Mouse (Mus musculus) megakaryocyte-erythroid progenitor cell, adult 5-6 weeks (primary cell): Measurements from ENCODE around the gene Rcor3. TPM values are rescaled to one million over a fixed set of nuclear protein-coding genes. Genes with fewer than 3 reads are reported as not detected.

ENCODE experiments used
- ATAC-seq: replicated peaks from 2 replicates; pipeline ENCODE4 v1.8.0; 2016; ENCODE audit warnings: mild to moderate bottlenecking, inconsistent platforms; ENCODE audit not compliant: severe bottlenecking, poor library complexity, low FRiP score, low TSS enrichment
- total RNA-seq, 2 experiments: library from RNA; stranded (forward) in 1 of 2; stranded (reverse) in 1 of 2; fragments of 200-1000, 215-1000 nt in 1 of 2; fragments of >200 nt in 1 of 2; fragmentation: Nextera tagmentation in 1 of 2; gene quantifications; 2 replicates each; pipeline ENCODE4 v1.2.3; 2014 to 2017

The Rcor3 gene
- total RNA-seq, 2 experiments from 2014 or later = 18.3 to 35.9 TPM

DNA sequence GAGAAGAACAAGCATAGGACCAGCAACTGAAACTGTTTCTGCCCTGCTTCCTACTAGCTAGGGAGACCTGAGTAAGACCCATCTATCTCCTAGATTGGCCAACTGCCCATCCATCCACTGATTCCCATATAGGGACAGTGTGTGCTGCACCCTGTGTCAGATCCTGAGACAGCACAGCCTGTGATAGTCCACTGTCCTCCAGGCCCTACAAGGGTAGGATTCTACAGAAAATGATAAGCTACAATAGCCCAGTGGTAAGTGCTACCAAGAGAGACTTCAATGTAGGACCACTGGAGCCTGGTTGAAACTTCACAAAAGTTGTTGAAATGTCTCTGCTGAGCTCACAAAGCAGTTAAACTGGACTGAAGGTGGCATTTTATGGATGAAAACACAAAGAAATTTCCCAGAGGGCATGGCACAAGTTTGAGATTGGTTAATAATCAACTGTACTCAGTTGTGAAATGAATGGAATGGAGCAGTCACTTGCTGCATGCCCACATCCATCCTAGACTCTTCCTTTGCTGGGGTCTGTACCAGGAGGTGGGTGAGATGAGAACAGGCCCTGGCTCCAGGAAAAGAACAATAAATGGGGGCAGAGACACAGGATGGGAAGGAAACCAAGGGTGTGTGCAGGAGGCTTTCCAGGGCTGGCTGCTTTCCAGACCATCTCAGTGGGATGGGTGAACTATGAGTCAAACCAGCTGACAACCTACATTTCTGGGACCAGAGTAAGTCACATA, 60.9 kb downstream of the Rcor3 start:
- no peak for ATAC-seq

DNA sequence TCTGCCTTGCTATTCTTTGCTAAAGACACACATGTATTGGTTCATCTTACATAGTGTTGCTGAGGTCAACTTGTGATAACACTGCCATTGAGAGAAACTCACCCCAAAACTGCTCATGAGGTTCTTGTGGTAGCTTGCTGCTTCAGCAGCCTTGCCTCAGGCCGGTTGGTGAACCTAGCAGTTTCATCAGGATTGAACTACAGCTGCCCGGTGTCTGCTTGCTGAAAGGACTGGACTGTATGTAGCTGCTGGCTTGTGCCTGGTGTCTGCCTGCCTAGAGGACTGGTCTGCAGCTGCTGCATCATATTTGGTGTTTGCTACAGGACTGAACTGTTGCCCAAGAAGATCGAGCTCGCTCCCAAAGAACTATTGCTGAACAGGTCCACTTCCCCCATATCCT, 61.8 kb downstream of the Rcor3 start:
- ATAC-seq = no peak

DNA sequence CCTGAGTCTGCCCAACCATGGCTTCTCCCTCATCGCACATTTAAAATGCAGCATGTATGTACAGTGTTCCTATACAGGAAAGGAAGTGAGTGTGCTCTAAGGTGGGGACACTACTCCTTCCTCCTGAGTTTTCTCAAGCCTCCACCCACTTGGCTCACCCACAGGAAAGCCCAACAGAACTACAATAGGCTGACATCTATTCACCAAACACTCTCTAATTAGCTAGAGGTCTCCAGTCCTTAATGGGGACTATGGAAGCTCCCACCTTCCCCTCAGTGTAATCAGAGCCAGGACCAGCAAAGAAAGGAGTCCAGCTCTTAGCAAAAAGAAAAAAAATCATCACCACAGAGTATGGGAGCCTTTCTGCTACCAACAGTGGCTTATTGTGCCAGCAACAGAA, 63.0 kb downstream of the Rcor3 start:
- no peak for ATAC-seq

DNA sequence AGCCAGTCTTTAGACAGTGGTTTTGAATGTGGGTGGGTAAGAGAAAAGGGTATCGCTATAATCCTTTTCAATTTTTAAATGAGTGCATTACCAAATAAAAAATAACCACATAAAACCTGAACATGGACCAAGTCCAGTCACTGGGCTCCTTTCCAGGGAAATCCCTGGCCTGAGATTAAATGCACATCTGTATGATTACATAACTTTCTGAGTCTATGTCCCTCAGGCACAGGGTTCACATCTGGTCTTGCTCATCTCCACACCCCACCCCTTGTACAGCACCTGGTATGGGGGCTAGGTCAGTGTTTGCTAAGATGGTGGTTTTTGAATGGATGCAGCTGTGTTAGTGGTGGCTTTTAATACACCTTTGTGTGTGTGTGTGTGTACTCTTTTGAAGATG, 65.4 kb downstream of the Rcor3 start:
- no peak for ATAC-seq

DNA sequence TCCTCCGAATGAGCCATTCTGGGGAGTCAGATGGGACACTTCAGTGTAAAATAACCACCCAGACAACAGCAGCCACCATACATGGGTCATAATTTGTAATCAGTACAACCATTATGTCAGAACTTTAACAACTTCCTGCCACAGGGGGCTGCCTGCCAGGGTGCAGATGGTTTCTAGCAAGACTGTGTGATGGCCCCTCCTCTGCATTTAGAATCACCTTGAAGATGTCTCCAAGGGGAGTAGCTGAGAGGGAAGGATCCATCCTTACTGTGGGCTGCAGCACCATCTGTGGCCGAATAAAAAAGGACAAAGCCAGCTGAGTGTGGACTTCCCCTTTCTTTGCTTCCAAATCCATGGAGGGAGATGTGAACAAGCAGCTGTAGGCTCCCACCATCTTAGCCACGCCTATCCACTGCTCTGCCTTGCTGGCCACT, 67.2 kb downstream of the Rcor3 start:
- peak; percentile 50 for ATAC-seq

DNA sequence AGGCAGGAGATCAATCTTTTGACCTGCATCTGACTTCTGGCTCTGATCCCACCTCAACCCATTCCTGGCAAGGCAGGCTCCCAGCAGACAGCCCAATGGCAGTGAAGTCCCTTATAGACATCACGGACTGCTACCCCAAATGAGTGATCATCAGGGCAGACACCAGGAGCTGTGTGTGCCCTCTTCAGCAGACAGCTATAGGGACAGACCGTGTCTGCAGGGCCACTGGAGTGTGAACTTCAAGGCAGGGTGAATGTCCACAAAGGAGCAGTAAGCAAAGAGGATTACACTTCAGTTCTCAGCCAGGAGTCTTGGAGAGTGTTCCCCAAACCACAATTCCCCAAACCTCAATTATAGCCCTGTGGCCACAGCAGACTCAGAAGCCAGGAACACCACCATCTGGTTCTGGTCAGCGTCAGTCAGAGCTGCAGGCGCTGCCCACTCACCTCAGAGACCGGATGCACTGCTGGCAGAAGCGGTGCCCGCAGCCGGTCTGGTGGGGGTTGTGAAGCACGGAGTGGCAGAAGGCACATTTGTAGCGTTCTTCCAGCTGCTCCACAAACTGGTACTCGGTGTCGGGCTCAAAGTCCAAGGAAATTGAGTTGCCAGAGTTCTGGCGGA, 67.8 kb downstream of the Rcor3 start:
- peak; percentile 46 for ATAC-seq

DNA sequence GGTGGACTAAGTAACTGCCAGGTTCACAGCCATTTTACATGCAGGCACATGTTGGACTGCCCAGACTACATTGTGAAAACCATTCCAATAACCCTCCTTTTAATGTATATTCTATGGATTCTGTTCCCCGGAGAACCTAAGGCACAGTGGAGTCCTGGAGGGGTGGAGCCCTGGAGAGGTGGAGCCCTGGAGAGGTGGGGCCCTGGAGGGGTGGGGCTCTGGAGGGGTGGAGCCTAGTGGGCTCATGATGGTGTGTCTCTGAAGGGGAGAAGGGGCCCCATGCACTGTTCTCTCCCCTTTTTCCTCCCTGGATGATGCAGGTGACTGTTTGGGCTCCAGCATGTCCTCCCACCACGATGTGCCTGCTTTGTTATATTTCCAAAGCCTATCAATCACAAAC, 69.7 kb downstream of the Rcor3 start:
- ATAC-seq = peak; percentile 69

DNA sequence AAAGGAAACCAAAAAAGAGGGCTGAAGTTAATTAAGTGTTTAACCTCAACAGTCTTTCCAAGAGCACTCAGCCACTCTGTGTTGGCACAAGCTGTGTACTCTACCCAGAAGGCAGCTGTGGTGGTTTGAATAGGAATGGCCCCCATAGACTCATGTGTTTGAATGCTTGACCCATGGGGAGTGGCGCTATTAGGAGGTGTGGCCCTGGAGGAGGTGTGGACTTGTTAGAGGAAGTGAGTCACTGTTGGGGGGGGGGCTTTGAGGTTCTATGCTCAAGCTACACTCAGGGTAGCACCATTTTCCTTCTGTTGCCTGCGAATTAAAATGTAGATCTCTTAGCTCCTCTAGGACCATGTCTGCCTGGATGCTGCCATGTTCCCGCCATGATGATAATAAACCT, 70.9 kb downstream of the Rcor3 start:
- no peak for ATAC-seq

DNA sequence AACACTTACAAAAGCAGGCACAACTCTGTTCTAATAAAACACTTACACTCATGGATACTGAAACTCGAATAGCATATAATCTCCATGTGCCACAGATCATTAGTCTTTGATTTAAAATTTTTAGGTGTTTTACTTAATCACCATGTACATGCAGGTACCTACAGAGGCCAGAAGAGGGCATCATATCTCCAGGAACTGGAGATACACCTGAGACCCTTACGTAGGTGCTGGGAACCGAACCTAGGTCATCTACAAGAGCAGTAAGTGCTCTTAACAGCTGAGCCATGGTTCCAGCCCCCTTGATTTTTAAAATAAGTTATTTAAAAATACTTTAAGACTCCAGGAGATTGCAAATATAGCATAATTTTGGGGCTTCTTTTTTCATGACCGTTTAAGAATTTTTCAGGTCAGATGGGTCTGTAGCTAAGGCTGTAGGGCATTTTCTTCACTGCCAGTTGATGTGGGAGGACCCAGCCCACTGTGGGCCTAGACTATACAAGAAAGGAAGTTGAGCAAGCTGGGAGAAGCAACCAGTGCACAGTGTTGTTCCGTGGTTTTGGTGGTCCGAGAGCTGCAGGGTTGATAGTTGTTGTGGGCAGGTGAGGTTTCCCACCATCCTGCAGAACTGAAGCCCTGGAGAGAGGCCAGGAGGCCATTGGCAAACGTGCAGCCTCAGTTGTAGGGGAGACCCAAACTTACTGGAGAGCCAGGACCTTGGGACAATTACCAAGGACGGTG, 74.5 kb downstream of the Rcor3 start:
- ATAC-seq = no peak

DNA sequence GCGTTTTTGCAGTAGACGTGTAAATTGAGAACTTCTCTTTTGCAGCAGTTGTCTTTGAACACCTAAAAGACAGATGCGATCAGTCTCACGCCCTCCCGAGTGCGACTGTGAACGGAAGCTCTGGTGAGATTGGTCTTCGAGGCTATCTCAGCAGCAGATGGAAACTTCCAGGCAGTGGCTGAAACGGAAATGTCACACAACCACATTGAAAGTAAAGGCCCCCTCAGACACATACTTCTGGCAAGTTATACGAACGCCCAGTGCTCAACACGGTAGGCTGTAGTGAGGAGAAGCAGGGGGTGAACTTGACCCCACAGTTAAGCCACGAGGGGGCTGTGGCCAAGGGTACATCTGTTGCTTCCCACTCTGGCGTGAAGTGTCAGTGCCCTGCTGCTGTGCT, 75.2 kb downstream of the Rcor3 start:
- ATAC-seq = no peak

DNA sequence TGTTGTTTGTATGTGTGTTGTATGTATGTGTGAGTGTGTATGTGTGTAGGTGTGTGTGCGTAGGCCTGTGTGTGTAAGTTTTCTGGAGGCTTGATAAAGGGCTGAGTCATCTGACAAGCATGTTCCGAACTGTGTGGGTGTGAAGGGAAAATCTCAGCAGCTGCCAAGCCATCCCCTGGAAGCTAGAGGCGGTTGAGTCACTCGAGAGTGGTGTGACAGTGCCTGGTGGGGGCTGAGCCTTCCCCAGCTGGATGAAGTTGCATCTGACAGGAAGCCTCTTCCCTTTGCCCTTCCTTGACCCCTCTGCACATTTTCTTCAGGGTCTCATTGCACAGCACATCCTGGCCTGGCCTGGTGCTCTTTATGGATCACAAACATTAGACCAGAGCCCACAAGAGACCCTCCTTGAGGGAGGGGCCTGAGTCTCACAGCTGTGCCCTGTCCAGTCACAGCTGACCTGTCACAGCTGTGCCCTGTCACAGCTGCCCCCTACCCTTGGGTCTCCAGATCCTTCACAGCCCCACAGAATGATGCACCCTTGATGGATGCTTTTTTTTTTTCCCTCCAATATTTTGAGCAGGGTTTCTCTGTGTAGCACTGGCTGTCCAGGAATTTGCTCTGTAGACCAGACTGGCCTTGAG, 76.1 kb downstream of the Rcor3 start:
- no peak for ATAC-seq

DNA sequence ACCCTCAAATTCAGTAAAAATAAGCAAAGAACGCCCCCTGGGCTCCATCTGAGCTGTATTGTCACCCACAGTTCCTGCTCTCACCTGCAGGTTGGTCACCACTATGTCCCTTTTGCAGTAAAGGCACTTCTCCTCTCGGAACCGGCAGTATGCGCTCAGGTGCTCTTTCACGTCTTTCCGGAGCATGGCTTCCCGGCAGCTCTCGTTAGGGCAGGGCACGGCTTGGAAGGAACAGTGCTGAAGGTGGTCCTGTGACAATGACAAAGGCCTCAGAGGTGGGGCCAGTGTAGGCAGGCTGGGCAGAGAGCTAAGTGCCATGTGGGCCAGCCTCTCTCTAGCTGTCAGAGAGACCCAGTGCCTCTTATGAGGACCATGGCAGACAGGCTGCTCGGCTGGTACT, 79.0 kb downstream of the Rcor3 start:
- ATAC-seq = no peak

DNA sequence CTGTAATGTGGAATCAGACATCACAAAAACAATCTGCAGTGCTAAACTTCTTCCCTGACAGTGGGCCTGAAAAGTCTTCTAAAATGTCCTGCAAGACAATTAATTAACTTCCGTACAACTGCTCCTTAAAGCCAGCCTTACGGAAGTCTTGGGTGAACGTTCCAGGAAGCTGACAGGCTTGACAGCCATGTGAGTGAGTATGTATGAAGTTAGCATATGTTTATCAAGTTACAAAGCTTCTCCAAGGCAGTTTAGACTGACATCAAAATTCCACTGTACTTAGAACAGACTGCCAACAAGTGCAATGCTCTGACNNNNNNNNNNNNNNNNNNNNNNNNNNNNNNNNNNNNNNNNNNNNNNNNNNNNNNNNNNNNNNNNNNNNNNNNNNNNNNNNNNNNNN, 84.1 kb downstream of the Rcor3 start:
- ATAC-seq = no peak

DNA sequence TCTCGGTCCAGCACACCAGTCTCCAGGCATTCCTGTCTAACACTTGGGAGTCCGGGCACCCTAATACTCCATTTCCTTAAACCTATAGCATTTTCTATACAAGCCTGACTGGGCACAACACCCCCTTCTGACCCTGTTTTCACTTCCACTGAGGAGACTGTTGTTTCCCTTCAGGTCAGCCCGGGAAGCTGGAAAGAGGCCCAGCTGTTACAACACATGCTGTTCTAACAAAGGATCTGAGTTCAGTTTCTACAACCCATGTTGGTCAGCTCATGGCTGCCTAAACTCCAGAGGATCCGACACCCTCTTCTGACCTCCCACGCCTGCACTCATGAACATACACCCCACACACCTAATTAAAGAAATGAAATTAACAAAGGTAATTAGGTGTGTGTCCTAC, 84.9 kb downstream of the Rcor3 start:
- ATAC-seq = no peak

DNA sequence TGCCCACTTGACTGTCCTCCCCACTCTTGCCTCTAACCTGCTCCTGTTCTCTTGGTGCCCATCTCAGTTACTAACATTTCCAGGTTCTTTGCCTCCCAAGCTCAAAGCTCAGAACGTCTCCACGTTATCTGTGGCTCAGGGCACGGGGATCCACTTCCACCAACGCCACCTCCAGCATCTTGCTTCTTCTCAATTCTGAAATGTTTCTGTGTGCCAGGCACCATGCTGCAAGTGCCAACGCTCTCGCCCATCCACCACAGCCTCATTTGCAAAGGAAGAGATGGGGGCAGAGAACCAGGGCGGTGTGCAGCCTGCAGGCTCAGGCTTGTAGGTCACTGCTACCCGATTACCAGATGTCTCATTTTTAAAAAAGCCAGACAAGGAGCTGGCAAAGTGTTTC, 85.4 kb downstream of the Rcor3 start:
- ATAC-seq = no peak

Other genes with a start within 250 kb of the Rcor3 start
- gene Slc30a1, start 231.3 kb downstream of the Rcor3 start, total RNA-seq (2014; fragmentation: Nextera tagmentation) = 4.4 and 5.5 TPM in 2 replicates
- gene Slc30a1, start 231.3 kb downstream of the Rcor3 start, total RNA-seq (2017) = 6.2 and 6.7 TPM in 2 replicates
- gene Rd3, start 160.7 kb downstream of the Rcor3 start, total RNA-seq (2014; fragmentation: Nextera tagmentation) = not detected in 2 replicates
- gene Rd3, start 160.7 kb downstream of the Rcor3 start, total RNA-seq (2017) = not detected in 2 replicates
- 3.8 and 8.5 TPM in 2 replicates for gene Traf5, start 45.5 kb downstream of the Rcor3 start, total RNA-seq (2014; fragmentation: Nextera tagmentation)
- 2.8 and 5.7 TPM in 2 replicates for gene Traf5, start 45.5 kb downstream of the Rcor3 start, total RNA-seq (2017)
- gene Kcnh1, start 52.7 kb upstream of the Rcor3 start, total RNA-seq (2014; fragmentation: Nextera tagmentation) = not detected in 2 replicates
- not detected in 2 replicates for gene Kcnh1, start 52.7 kb upstream of the Rcor3 start, total RNA-seq (2017)